Mouse (Mus musculus): ENCODE results near the gene Tspyl4. TPM values are rescaled to one million over a fixed set of nuclear protein-coding genes. Genes with fewer than 3 reads are reported as not detected.

Gene Tspyl4
- total RNA-seq, 2 experiments from 2014 or later, result not detected

DNA sequence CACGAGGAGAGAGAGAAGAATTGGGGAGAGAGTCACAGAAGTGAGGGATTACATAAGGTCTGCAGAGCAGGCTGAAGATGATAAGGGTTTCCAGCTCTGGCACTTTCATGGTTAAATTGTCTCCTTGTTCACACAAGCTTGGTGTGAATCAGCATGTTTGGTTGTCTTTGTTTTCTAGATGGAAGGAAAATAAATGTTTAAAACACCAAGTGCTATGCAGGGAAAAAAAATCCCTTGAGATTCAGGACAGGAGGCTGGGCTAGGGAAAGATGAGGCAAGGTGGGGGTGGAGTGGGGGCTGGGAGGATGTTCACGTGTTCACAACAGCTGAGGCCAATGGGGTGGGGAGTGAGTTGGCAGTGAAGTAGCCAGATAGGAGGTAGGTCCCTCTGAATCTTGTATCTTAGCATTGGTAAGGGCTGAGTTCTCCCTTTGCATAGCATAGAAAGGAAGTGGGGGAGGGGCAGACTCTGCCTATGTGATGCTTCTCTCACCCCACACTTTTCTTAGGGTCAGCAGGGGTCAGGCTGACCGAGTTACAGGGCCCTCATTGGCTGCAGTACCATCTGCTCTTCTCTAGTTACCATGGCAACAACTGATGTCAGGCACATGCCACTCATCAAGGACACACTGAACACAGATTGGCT lies 19.5 kb downstream of the Tspyl4 start:
- ATAC-seq (replicated peaks; ENCODE audit: low FRiP score, poor library complexity, severe bottlenecking), result no peak

- no peak for ATAC-seq (replicated peaks; ENCODE audit: low FRiP score, poor library complexity, severe bottlenecking)
Observed at GRCm38 (mm10) chr10:34317217-34317606, 20.0 kb downstream of the Tspyl4 start.

GRCm38 (mm10) chr10:34320809-34321208 lies 23.6 kb downstream of the Tspyl4 start:
- no peak for ATAC-seq (replicated peaks; ENCODE audit: low FRiP score, poor library complexity, severe bottlenecking)

- ATAC-seq (replicated peaks; ENCODE audit: low FRiP score, poor library complexity, severe bottlenecking), result no peak
Observed at GRCm38 (mm10) chr10:34326701-34327100, 29.5 kb downstream of the Tspyl4 start.

DNA sequence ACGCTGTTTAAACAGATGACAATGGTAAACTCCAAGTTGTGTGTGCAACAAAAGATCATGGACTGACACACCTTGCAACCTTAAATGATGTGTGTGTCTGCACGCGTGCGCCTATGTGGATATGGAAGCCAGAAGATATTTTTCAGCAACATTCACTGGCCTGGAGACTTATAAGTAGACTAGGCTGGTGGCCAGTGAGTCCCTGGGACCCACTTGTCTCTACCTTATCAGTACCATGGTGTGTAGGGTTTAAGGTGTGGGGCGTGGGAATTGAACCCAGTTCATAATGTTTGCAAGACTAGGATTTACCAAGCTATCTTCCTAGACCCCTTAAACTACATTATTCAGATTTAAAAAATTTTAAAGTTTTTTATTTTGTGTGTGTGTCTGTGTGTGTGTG lies 29.9 kb downstream of the Tspyl4 start:
- no peak for ATAC-seq (replicated peaks; ENCODE audit: low FRiP score, poor library complexity, severe bottlenecking)

DNA sequence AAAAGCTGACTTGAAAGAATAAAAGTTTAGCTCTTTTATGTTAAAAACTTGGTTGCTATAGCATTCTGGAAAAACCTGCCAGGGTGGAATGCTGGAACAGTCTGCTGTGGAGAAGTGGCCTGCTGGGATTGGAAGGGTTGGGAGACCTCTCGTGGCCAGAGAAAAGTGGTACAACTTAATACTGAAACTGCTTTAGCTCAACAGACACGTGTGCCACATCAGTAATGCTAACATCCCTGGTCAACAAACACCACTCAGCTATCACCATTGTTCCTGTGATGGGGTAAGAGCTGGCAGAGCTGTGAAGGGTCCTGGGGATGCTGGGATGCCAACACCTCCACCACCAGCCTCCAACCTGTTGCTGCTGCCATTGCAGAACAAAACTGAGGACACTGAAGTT lies 31.1 kb downstream of the Tspyl4 start:
- ATAC-seq (replicated peaks; ENCODE audit: low FRiP score, poor library complexity, severe bottlenecking), result no peak

GRCm38 (mm10) chr10:34341014-34341413 lies 43.8 kb downstream of the Tspyl4 start:
- ATAC-seq (replicated peaks; ENCODE audit: low FRiP score, poor library complexity, severe bottlenecking), result no peak

GRCm38 (mm10) chr10:34341886-34342285 lies 44.6 kb downstream of the Tspyl4 start:
- no peak for ATAC-seq (replicated peaks; ENCODE audit: low FRiP score, poor library complexity, severe bottlenecking)

Other genes with a start within 250 kb of the Tspyl4 start
- not detected in 2 replicates for gene Calhm5, start 200.9 kb upstream of the Tspyl4 start, total RNA-seq (2015; ENCODE audit: low replicate concordance)
- not detected in 2 replicates for gene Calhm5, start 200.9 kb upstream of the Tspyl4 start, total RNA-seq (2017; ENCODE audit: low replicate concordance)
- 1.4 TPM in 1 of 2 replicates, not detected in the other for gene Calhm6, start 169.5 kb upstream of the Tspyl4 start, total RNA-seq (2015; ENCODE audit: low replicate concordance)
- gene Calhm6, start 169.5 kb upstream of the Tspyl4 start, total RNA-seq (2017; ENCODE audit: low replicate concordance), result 1.4 TPM in 1 of 2 replicates, not detected in the other
- 0.84 and 6.5 TPM in 2 replicates for gene Dse, start 89.7 kb upstream of the Tspyl4 start, total RNA-seq (2015; ENCODE audit: low replicate concordance)
- 2.6 and 3.3 TPM in 2 replicates for gene Dse, start 89.7 kb upstream of the Tspyl4 start, total RNA-seq (2017; ENCODE audit: low replicate concordance)
- gene Tspyl1, start 15.3 kb upstream of the Tspyl4 start, total RNA-seq (2015; ENCODE audit: low replicate concordance), result 22.3 and 28.1 TPM in 2 replicates
- gene Tspyl1, start 15.3 kb upstream of the Tspyl4 start, total RNA-seq (2017; ENCODE audit: low replicate concordance), result 25.0 and 30.9 TPM in 2 replicates
- not detected in 2 replicates for gene Col10a1, start 92.5 kb downstream of the Tspyl4 start, total RNA-seq (2015; ENCODE audit: low replicate concordance)
- gene Col10a1, start 92.5 kb downstream of the Tspyl4 start, total RNA-seq (2017; ENCODE audit: low replicate concordance), result not detected in 2 replicates
- gene Nt5dc1, start 121.1 kb downstream of the Tspyl4 start, total RNA-seq (2015; ENCODE audit: low replicate concordance), result 12.3 and 15.9 TPM in 2 replicates
- gene Nt5dc1, start 121.1 kb downstream of the Tspyl4 start, total RNA-seq (2017; ENCODE audit: low replicate concordance), result 7.6 and 11.8 TPM in 2 replicates
- 2.9 TPM in 1 of 2 replicates, not detected in the other for gene Frk, start 186.0 kb downstream of the Tspyl4 start, total RNA-seq (2015; ENCODE audit: low replicate concordance)
- not detected in 2 replicates for gene Frk, start 186.0 kb downstream of the Tspyl4 start, total RNA-seq (2017; ENCODE audit: low replicate concordance)